Mouse (Mus musculus): Measurements from ENCODE around the gene Gstm7. TPM values are rescaled to one million over a fixed set of nuclear protein-coding genes. Genes with fewer than 3 reads are reported as not detected.

Gene Gstm7
- total RNA-seq, 2 experiments from 2014 or later: 71.7 to 74.3 TPM

DNA sequence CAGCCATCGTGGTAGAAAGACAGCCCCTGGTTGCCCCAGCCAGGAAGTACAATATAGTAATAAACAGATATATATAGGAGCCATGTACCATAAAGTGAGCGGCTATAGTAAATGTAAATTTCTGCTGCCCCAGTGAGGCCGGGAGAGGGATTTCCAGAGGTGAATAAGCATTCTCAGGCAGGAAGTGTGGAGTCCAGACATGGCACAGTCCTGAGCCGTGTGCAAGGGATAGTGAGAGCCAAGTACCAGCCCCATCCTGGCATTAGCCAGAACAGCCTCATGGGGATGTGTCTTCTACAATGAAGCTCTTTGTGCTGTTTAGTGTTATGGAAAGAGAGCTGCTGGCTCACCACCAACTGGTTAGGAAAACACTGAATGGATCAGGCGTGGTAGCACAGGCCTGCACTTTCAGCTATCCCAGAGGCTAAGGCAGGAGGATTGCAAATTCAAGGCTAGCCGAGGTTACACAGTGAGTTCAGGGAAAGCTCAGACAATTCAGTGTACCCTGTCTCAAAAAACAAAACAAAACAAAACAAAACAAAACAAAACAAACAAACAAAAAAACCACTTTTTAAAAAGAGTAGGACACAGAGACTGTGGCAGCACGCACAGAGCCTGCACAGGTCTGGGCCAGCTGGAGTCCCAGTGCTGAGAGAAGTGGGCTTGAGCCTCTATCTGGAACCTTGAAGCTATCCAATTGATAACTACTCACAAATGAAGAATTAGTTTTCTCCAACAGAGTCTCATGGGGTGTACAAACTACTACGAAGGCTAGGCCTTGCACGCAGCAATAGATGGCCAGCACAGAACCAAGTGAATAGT, 43.7 kb downstream of the Gstm7 start:
- intact Hi-C loops (cut with DNase I): no loop called here

DNA sequence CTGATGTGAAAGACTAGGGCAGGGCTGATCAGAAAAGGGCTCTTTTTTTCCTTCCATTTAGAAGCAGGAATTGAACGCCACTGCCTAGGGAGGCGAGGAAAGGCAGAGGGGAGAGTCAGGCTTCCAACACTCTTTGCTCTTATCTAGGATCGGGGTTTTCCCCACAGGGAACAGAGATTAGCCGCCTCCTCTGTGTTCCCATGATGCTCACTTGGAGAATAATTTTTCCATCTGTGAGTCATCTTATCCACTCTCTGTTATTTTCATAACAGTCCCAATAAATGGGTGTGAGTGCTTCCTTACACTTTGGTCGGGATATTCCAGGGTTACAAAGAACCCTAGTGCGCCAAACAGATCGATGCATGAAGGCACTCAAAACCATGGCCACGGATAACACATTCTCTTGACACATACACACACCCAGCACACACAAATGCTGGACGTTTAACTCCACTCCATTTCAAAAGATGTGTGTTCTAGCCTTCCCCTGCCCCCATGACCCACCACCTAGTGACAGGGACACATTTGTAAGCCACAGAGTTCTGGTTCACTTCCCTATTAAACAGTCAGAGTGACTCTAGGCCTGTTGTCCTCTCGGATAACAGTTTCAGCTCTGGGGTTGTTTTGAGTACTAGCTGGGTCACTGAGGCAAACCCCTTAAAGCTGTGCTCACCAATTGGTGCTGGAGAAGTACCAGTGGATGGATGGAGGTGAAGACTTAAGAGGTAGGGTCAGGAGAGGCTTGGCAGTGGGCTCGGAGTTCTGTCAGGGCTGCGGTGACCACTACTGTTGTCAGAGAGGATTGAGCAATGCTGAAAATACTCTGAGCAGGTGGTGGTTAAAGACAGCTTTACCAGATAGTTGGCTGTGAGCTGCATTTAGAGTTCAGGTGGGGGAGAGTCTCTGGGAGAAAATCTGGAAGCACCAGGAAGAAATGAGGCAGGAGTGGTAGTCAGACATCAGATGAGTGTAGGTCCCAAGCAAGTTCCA, 53.6 kb downstream of the Gstm7 start:
- intact Hi-C loops (cut with DNase I): no loop called here
- no peak for DNase-seq

More for the DNA sequence above, 43.7 kb downstream of the Gstm7 start:
- no peak for DNase-seq

DNA sequence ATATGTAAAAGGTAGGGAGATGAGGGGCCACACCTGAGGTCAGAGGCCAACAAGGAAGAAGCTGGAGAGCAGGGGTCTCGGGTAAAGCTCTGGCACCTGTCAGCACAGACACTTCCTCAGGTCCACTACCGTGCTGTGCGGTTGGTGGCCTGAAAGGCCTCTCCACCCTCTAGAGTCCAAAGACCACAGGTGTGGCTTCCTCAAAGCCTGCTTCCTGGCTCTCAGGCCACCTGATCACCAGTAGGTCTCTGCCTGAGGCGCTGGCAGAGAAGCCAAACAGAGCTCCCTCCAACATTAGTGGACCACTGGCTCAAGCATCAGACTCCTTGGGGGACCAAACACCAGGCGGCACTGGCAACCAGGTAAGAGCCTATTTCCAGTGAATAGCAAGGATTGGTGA, 54.6 kb downstream of the Gstm7 start, which contains the start of gene Eps8l3:
Gene Eps8l3, plus strand, starts transcription at position 225 of the 400 bp plus-strand sequence.
- DNase-seq: no peak
- intact Hi-C loops (cut with DNase I): no loop called here

Other genes with a start within 250 kb of the Gstm7 start
- gene Ahcyl1, start 235.3 kb downstream of the Gstm7 start, total RNA-seq (2021): 10 to 100 TPM; 77.8 to 80.6 TPM
- gene Csf1, start 171.3 kb downstream of the Gstm7 start, total RNA-seq (2021): 10 to 100 TPM; 34.4 to 49.5 TPM
- not detected for gene Eps8l3, start 54.6 kb downstream of the Gstm7 start, total RNA-seq (2021)
- 10 to 100 TPM; 50.5 to 51.2 TPM for gene Gstm5, start 36.0 kb downstream of the Gstm7 start, total RNA-seq (2021)
- gene Gstm6, start 11.9 kb upstream of the Gstm7 start, total RNA-seq (2021): 1 to 10 TPM; 3.0 to 3.3 TPM
- not detected for gene Gstm3, start 37.5 kb upstream of the Gstm7 start, total RNA-seq (2021)
- gene Gstm2, start 54.6 kb upstream of the Gstm7 start, total RNA-seq (2021): 100 to 1,000 TPM; 161 to 186 TPM
- gene Gstm1, start 86.2 kb upstream of the Gstm7 start, total RNA-seq (2021): 100 to 1,000 TPM; 265 to 324 TPM
- gene Gstm4, start 113.1 kb upstream of the Gstm7 start, total RNA-seq (2021): 10 to 100 TPM; 12.3 to 13.3 TPM
- gene Ampd2, start 154.8 kb upstream of the Gstm7 start, total RNA-seq (2021): 1 to 10 TPM; 4.6 to 5.1 TPM
- not detected for gene Gnat2, start 161.0 kb upstream of the Gstm7 start, total RNA-seq (2021)
- gene Gnai3, start 214.3 kb upstream of the Gstm7 start, total RNA-seq (2021): 10 to 100 TPM; 18.3 to 20.0 TPM
- gene Gpr61, start 223.1 kb upstream of the Gstm7 start, total RNA-seq (2021): not detected